Mouse (Mus musculus): ENCODE results near the gene Shmt2.

GRCm38 (mm10) chr10:127519041-127519701 is 3.1 kb downstream of the Shmt2 start:
- TF ChIP-seq ZC3H11A (IDR thresholded peaks at IDR 0.05; ENCODE audit: borderline replicate concordance, low read depth, low read length) (no peak), MAFK (IDR thresholded peaks at IDR 0.05; ENCODE audit: insufficient read depth, low read depth, low read length) (no peak)

Measured in ES-E14 (cell line).